Mouse (Mus musculus): ENCODE data around the gene Ccs. TPM values are rescaled to one million over a fixed set of nuclear protein-coding genes. Genes with fewer than 3 reads are reported as not detected.
"Not testable (repeated sequence)": the region's sequence is repeated elsewhere in the genome, so short reads cannot be mapped to it uniquely, and the experiment has no call there.

Ccs gene
- total and polyA plus RNA-seq, 3 experiments = 23.1 to 28.5 (median 27.3) TPM

GRCm38 (mm10) chr19:4876755-4877154, 37.6 kb upstream of the Ccs start:
- Histone ChIP-seq H3K27ac (no peak overlapping the region), H3K27me3 (ENCODE audit: control insufficient read depth, insufficient read depth, low read length) (no peaks in the 10 kb centered on the region), H3K79me2 (replicated peaks; ENCODE audit: control insufficient read depth, insufficient read depth, low read length) (no peaks in the 10 kb centered on the region; the same call in 1 of the 2 replicates), H3K9ac (ENCODE audit: low read depth, low read length) (no peak overlapping the region), H3K4me3 (no peak overlapping the region), H3K36me3 (ENCODE audit: control insufficient read depth, insufficient read depth, low read length) (no peaks in the 10 kb centered on the region), H3K4me1 (ENCODE audit: control insufficient read depth, insufficient read depth, low read length) (no peaks in the 10 kb centered on the region)
- intact Hi-C loops (cut with DNase I) = no loop called here
- no peak for DNase-seq
- 66% methylated on average over 3 of the region's 3 CpGs for WGBS
- TF ChIP-seq CTCF (IDR thresholded peaks at IDR 0.05) (no peak), EP300 (IDR thresholded peaks at IDR 0.05; ENCODE audit: insufficient read depth, low read depth, low read length) (no peak), POLR2A (IDR thresholded peaks at IDR 0.05; ENCODE audit: insufficient read depth, low read depth, low read length) (no peak)

DNA sequence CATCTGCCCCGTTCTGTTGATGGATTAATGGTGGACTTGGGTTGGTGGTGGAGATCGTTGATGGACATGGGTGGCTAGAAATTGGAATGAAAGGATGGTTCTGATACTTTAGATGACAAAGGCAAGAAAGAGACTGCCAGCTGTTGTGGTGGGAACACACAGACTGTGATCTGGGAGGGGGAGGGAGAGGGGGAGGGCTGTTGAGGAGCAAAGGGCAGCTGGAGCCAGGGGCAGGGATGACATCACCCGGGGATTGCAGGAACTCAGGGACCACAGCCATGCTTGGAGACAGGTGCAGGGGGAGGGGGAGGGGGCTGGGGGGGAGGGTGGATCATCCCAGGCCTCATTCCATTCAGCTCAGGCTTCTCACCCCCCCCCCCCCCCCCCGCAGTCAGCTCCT, 37.1 kb upstream of the Ccs start:
- Histone ChIP-seq H3K27ac (no peak overlapping the region), H3K4me1 (ENCODE audit: control insufficient read depth, insufficient read depth, low read length) (no peaks in the 10 kb centered on the region), H3K36me3 (ENCODE audit: control insufficient read depth, insufficient read depth, low read length) (no peaks in the 10 kb centered on the region), H3K4me3 (no peak overlapping the region), H3K79me2 (replicated peaks; ENCODE audit: control insufficient read depth, insufficient read depth, low read length) (no peaks in the 10 kb centered on the region; the same call in 1 of the 2 replicates), H3K9ac (ENCODE audit: low read depth, low read length) (no peak overlapping the region), H3K27me3 (ENCODE audit: control insufficient read depth, insufficient read depth, low read length) (no peaks in the 10 kb centered on the region)
- TF ChIP-seq POLR2A (IDR thresholded peaks at IDR 0.05; ENCODE audit: insufficient read depth, low read depth, low read length) (no peak), CTCF (IDR thresholded peaks at IDR 0.05) (no peak), EP300 (IDR thresholded peaks at IDR 0.05; ENCODE audit: insufficient read depth, low read depth, low read length) (no peak)
- intact Hi-C loops (cut with DNase I) = no loop called here
- 56% methylated on average over 4 of the region's 4 CpGs for WGBS
- DNase-seq = no peak

DNA sequence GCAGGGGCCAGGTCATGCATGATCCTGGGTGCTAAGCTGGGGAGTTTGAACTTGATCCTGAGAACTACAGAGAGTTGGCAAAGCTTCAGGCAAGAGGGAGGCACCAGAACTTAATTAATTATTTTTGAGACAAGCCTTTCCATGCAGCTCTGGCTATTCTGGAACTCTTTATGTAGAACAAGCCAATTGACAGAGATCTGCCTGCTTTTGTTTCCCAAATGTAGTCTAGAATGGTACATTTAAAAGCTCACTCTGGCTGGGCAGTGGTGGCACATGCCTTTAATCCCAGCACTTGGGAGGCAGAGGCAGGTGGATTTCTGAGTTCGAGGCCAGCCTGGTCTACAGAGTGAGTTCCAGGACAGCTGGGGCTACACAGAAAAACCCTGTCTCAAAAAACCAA, 35.5 kb upstream of the Ccs start:
- H3K27ac ChIP-seq; H3K4me1 ChIP-seq (ENCODE audit: control insufficient read depth, insufficient read depth, low read length); DNase-seq; intact Hi-C loops (cut with DNase I); H3K9ac ChIP-seq (ENCODE audit: low read depth, low read length); H3K27me3 ChIP-seq (ENCODE audit: control insufficient read depth, insufficient read depth, low read length); H3K79me2 ChIP-seq (replicated peaks; ENCODE audit: control insufficient read depth, insufficient read depth, low read length); H3K36me3 ChIP-seq (ENCODE audit: control insufficient read depth, insufficient read depth, low read length); H3K4me3 ChIP-seq: not testable (repeated sequence)
- WGBS = 81% methylated on average over 1 of the region's 1 CpGs

DNA sequence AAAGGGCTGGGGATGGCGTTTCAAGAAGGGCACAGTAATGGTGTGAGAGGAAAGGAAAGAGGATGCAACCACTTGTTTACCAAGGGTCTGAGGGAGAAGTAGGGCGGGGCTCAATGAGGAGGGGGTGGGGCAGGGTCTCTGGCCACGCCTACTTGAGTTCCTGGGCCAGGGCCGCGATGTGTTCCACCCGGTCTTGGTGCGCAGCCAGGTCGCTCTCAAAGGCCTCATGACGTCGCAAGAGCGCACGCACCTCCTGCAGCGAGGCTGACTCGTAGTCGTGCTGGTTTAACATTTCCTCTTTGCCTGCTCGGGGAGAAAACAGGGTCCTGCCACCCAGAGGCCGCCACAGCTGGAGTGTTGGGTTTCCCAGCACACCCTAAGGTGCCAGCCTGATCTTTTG, 26.0 kb upstream of the Ccs start:
- TF ChIP-seq CTCF (IDR thresholded peaks at IDR 0.05) = no peak
- no peak for TF ChIP-seq POLR2A (IDR thresholded peaks at IDR 0.05; ENCODE audit: insufficient read depth, low read depth, low read length)
- Histone ChIP-seq H3K9ac (ENCODE audit: low read depth, low read length) (no peak overlapping the region), H3K4me3 (no peak overlapping the region), H3K27me3 (ENCODE audit: control insufficient read depth, insufficient read depth, low read length) (no peaks in the 10 kb centered on the region), H3K4me1 (ENCODE audit: control insufficient read depth, insufficient read depth, low read length) (no peaks in the 10 kb centered on the region), H3K27ac (no peak overlapping the region), H3K79me2 (replicated peaks; ENCODE audit: control insufficient read depth, insufficient read depth, low read length) (no peaks in the 10 kb centered on the region), H3K36me3 (ENCODE audit: control insufficient read depth, insufficient read depth, low read length) (no peaks in the 10 kb centered on the region)
- no peak for DNase-seq
- WGBS = 3% methylated on average over 17 of the region's 17 CpGs
- intact Hi-C loops (cut with DNase I) = no loop called here

DNA sequence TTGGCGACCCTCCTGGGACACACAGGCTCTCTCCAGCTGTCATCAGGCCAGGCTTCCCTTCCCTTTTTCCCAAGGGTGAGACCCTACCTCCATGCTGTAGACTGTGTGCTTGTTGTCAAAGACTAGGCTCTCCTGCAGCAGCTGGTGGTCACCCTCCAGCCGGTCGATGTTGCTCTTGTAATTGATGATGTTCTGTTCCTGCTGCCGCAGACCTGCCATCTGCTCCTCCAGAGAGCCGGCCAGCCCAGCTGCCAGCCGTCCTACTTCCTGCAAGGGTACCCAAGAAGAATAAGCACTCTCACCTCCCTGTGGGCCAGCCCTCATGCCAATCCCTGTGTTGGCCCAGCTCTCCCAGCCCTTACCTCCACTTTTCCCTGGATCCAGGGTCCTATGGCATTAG, 23.9 kb upstream of the Ccs start:
- no peak overlapping the region for H3K9ac ChIP-seq (ENCODE audit: low read depth, low read length)
- WGBS = 72% methylated on average over 6 of the region's 6 CpGs
- TF ChIP-seq POLR2A (IDR thresholded peaks at IDR 0.05; ENCODE audit: insufficient read depth, low read depth, low read length) (no peak), EP300 (IDR thresholded peaks at IDR 0.05; ENCODE audit: insufficient read depth, low read depth, low read length) (no peak), CTCF (IDR thresholded peaks at IDR 0.05) (no peak)
- DNase-seq = no peak
- no peak overlapping the region for H3K4me3 ChIP-seq
- H3K79me2 ChIP-seq (replicated peaks; ENCODE audit: control insufficient read depth, insufficient read depth, low read length) = no peaks in the 10 kb centered on the region
- intact Hi-C loops (cut with DNase I) = no loop called here
- H3K4me1 ChIP-seq (ENCODE audit: control insufficient read depth, insufficient read depth, low read length) = no peaks in the 10 kb centered on the region
- H3K36me3 ChIP-seq (ENCODE audit: control insufficient read depth, insufficient read depth, low read length) = no peaks in the 10 kb centered on the region
- H3K27me3 ChIP-seq (ENCODE audit: control insufficient read depth, insufficient read depth, low read length) = no peaks in the 10 kb centered on the region
- H3K27ac ChIP-seq = no peak overlapping the region

DNA sequence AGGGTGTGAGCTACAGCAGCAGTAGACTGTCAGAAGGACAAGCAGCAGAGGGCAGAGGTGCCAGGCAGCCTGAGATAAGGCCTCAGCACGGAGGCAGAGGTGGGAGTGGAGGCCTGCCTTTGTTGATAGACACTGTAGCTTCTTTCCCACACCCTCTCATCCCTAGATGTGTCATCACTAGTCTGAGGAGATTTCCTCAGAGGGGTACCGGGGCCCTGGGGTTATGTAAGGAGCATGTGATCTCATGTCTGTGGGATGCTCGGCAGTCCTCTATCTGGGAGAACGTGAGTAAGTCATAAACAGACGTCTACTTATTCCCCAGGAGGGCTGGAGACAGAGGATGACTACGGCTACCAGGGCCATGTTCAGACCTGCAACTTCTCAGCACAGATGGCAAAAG, 19.9 kb upstream of the Ccs start:
- DNase-seq = no peak
- TF ChIP-seq CTCF (IDR thresholded peaks at IDR 0.05) = no peak
- TF ChIP-seq EP300 (IDR thresholded peaks at IDR 0.05; ENCODE audit: insufficient read depth, low read depth, low read length) = no peak
- no peak for TF ChIP-seq POLR2A (IDR thresholded peaks at IDR 0.05; ENCODE audit: insufficient read depth, low read depth, low read length)
- intact Hi-C loops (cut with DNase I) = loop anchor here (10.0 kb wide), 1 partner anchor 234 kb away; the partner anchor contains the start of gene Rce1
- Histone ChIP-seq H3K4me1 (ENCODE audit: control insufficient read depth, insufficient read depth, low read length) (peaks cover 5% of the 10 kb centered on the region), H3K36me3 (ENCODE audit: control insufficient read depth, insufficient read depth, low read length) (no peaks in the 10 kb centered on the region), H3K79me2 (replicated peaks; ENCODE audit: control insufficient read depth, insufficient read depth, low read length) (no peaks in the 10 kb centered on the region), H3K4me3 (no peak overlapping the region), H3K9ac (ENCODE audit: low read depth, low read length) (no peak overlapping the region), H3K27ac (no peak overlapping the region), H3K27me3 (ENCODE audit: control insufficient read depth, insufficient read depth, low read length) (no peaks in the 10 kb centered on the region)
- WGBS = 49% methylated on average over 6 of the region's 6 CpGs
